Mouse (Mus musculus) hindbrain, embryonic 12.5 days (tissue): ENCODE data around the gene Map2k1. TPM values are rescaled to one million over a fixed set of nuclear protein-coding genes. Genes with fewer than 3 reads are reported as not detected.
"Not testable (repeated sequence)": the region's sequence is repeated elsewhere in the genome, so short reads cannot be mapped to it uniquely, and the experiment has no call there.

Experiments
- ATAC-seq: fragments of 200-750 bp; cut with Nextera tagmentation; 2 replicates; pipeline ENCODE4 v1.8.0; 2017; ENCODE audit warnings: moderate TSS enrichment; ENCODE audit not compliant: low FRiP score
- H3K27ac ChIP-seq: fragments of 300-500 bp; sonication (generic); 2 replicates; pipeline ENCODE4 v1.5.1; 2016; ENCODE audit warnings: mild to moderate bottlenecking
- H3K27me3 ChIP-seq: fragments of 300-500 bp; sonication (generic); 2 replicates; pipeline ENCODE4 v1.6.1; 2016; ENCODE audit warnings: mild to moderate bottlenecking
- H3K36me3 ChIP-seq: fragments of 300-500 bp; sonication (generic); 2 replicates; pipeline ENCODE4 v1.6.1; 2016; ENCODE audit warnings: mild to moderate bottlenecking
- H3K4me1 ChIP-seq: fragments of 300-500 bp; sonication (generic); 2 replicates; pipeline ENCODE4 v1.6.1; 2016
- H3K4me2 ChIP-seq: fragments of 300-500 bp; sonication (generic); replicated peaks from 2 replicates; pipeline ENCODE4 v1.6.1; 2016; ENCODE audit warnings: mild to moderate bottlenecking
- H3K4me3 ChIP-seq: fragments of 300-500 bp; sonication (generic); 2 replicates; pipeline ENCODE4 v1.5.1; 2016; ENCODE audit warnings: mild to moderate bottlenecking
- H3K9ac ChIP-seq: fragments of 300-500 bp; sonication (generic); 2 replicates; pipeline ENCODE4 v1.6.1; 2016; ENCODE audit warnings: mild to moderate bottlenecking, moderate library complexity
- H3K9me3 ChIP-seq: fragments of 300-500 bp; sonication (generic); replicated peaks from 2 replicates; pipeline ENCODE4 v1.6.1; 2016; ENCODE audit warnings: mild to moderate bottlenecking
- WGBS: fragments of 180-500 bp; shearing (Covaris S2); methylation state at CpG from one replicate; pipeline ENCODE4 v1.1.7; 2016; 5-methylcytosine and 5-hydroxymethylcytosine counted together
- polyA plus RNA-seq: library from polyadenylated mRNA; unstranded; fragments of >200 nt; fragmentation: Nextera tagmentation; extraction: Ambion mirVana; gene quantifications from 2 replicates; pipeline ENCODE4 v1.2.1, GENCODE M21; 2016

The Map2k1 gene
- polyA plus RNA-seq, 1 experiment from 2014 or later = 75.0 TPM

- not testable (repeated sequence) for H3K27ac ChIP-seq, H3K4me3 ChIP-seq, H3K27me3 ChIP-seq, H3K36me3 ChIP-seq, H3K9me3 ChIP-seq, ATAC-seq, H3K4me2 ChIP-seq, H3K9ac ChIP-seq, H3K4me1 ChIP-seq
- 92% methylated on average over 8 of the region's 8 CpGs for WGBS
Observed at GRCm38 (mm10) chr9:64268836-64269235, 15.4 kb upstream of the Map2k1 start.

- no peak overlapping the region for H3K4me2 ChIP-seq
- H3K4me3 ChIP-seq = no peak overlapping the region
- WGBS = 82% methylated on average over 10 of the region's 10 CpGs
- H3K36me3 ChIP-seq = no peaks in the 10 kb centered on the region
- no peak overlapping the region for H3K27ac ChIP-seq
- H3K9me3 ChIP-seq = no peaks in the 10 kb centered on the region
- ATAC-seq = no peak
- no peaks in the 10 kb centered on the region for H3K4me1 ChIP-seq
- no peak overlapping the region for H3K9ac ChIP-seq
- H3K27me3 ChIP-seq = no peaks in the 10 kb centered on the region
Observed at GRCm38 (mm10) chr9:64268196-64268595, 14.8 kb upstream of the Map2k1 start.

GRCm38 (mm10) chr9:64267231-64267630 is 13.8 kb upstream of the Map2k1 start:
- WGBS = 97% methylated on average over 1 of the region's 1 CpGs
- Histone ChIP-seq H3K4me2 (no peak overlapping the region), H3K9ac (no peak overlapping the region), H3K27me3 (no peaks in the 10 kb centered on the region), H3K36me3 (no peaks in the 10 kb centered on the region), H3K9me3 (no peaks in the 10 kb centered on the region), H3K4me1 (no peaks in the 10 kb centered on the region), H3K4me3 (no peak overlapping the region), H3K27ac (no peak overlapping the region)
- no peak for ATAC-seq

- no peaks in the 10 kb centered on the region for H3K4me1 ChIP-seq
Observed at GRCm38 (mm10) chr9:64264813-64265212, 11.4 kb upstream of the Map2k1 start.

GRCm38 (mm10) chr9:64261023-64261422 is 7.6 kb upstream of the Map2k1 start:
- no peaks in the 10 kb centered on the region for H3K36me3 ChIP-seq
- no peaks in the 10 kb centered on the region for H3K9me3 ChIP-seq
- 87% methylated on average over 4 of the region's 4 CpGs for WGBS
- H3K9ac ChIP-seq = no peak overlapping the region
- no peaks in the 10 kb centered on the region for H3K27me3 ChIP-seq
- no peak for ATAC-seq
- H3K27ac ChIP-seq = no peak overlapping the region
- no peak overlapping the region for H3K4me2 ChIP-seq
- H3K4me3 ChIP-seq = no peak overlapping the region
- H3K4me1 ChIP-seq = no peaks in the 10 kb centered on the region

More at GRCm38 (mm10) chr9:64264813-64265212, 11.4 kb upstream of the Map2k1 start:
- Histone ChIP-seq H3K36me3 (no peaks in the 10 kb centered on the region), H3K9me3 (no peaks in the 10 kb centered on the region), H3K4me2 (no peak overlapping the region), H3K4me3 (no peak overlapping the region), H3K27me3 (no peaks in the 10 kb centered on the region), H3K9ac (no peak overlapping the region), H3K27ac (no peak overlapping the region)
- ATAC-seq = no peak
- WGBS = 40% methylated on average over 1 of the region's 1 CpGs

GRCm38 (mm10) chr9:64259906-64260305 is 6.5 kb upstream of the Map2k1 start:
- ATAC-seq = no peak
- H3K9ac ChIP-seq = no peak overlapping the region
- no peak overlapping the region for H3K4me3 ChIP-seq
- no peaks in the 10 kb centered on the region for H3K9me3 ChIP-seq
- no peak overlapping the region for H3K27ac ChIP-seq
- no peaks in the 10 kb centered on the region for H3K27me3 ChIP-seq
- 92% methylated on average over 5 of the region's 5 CpGs for WGBS
- H3K4me1 ChIP-seq = no peaks in the 10 kb centered on the region
- H3K4me2 ChIP-seq = no peak overlapping the region
- H3K36me3 ChIP-seq = no peaks in the 10 kb centered on the region

- no peak for ATAC-seq
- H3K4me1 ChIP-seq = peaks cover 15% of the 10 kb centered on the region
- whole genome bisulfite sequencing = 88% methylated on average over 3 of the region's 3 CpGs
Observed at GRCm38 (mm10) chr9:64256204-64256603, 2.8 kb upstream of the Map2k1 start.

GRCm38 (mm10) chr9:64255422-64255821 is 2.0 kb upstream of the Map2k1 start:
- Histone ChIP-seq H3K4me1 (peaks cover 16% of the 10 kb centered on the region), H3K4me2 (no peak overlapping the region), H3K36me3 (no peaks in the 10 kb centered on the region), H3K9ac (no peak overlapping the region), H3K9me3 (no peaks in the 10 kb centered on the region), H3K4me3 (no peak overlapping the region), H3K27ac (no peak overlapping the region), H3K27me3 (no peaks in the 10 kb centered on the region)
- no peak for ATAC-seq
- 78% methylated on average over 3 of the region's 3 CpGs for WGBS

More at GRCm38 (mm10) chr9:64256204-64256603, 2.8 kb upstream of the Map2k1 start:
- Histone ChIP-seq H3K27me3 (no peaks in the 10 kb centered on the region), H3K9me3 (no peaks in the 10 kb centered on the region), H3K4me3 (no peak overlapping the region), H3K4me2 (no peak overlapping the region), H3K9ac (no peak overlapping the region), H3K36me3 (no peaks in the 10 kb centered on the region), H3K27ac (no peak overlapping the region)

GRCm38 (mm10) chr9:64252591-64253020 is 825 bp downstream of the Map2k1 start:
- Histone ChIP-seq H3K36me3 (no peaks in the 10 kb centered on the region), H3K4me3 (peak overlapping the region; percentile 78), H3K4me1 (peaks cover 16% of the 10 kb centered on the region), H3K27ac (peak overlapping the region; percentile 90), H3K9me3 (no peaks in the 10 kb centered on the region), H3K27me3 (no peaks in the 10 kb centered on the region), H3K4me2 (peak overlapping the region; percentile 79), H3K9ac (peak overlapping the region; percentile 78)
- no peak for ATAC-seq
- under 1% methylated on average over 16 of the region's 16 CpGs for WGBS

- Histone ChIP-seq H3K4me2 (no peak overlapping the region), H3K4me1 (peaks cover 16% of the 10 kb centered on the region), H3K9ac (no peak overlapping the region), H3K27ac (no peak overlapping the region), H3K27me3 (no peaks in the 10 kb centered on the region), H3K4me3 (no peak overlapping the region), H3K36me3 (no peaks in the 10 kb centered on the region), H3K9me3 (no peaks in the 10 kb centered on the region)
- ATAC-seq = no peak
Observed at GRCm38 (mm10) chr9:64250111-64250730, 3.2 kb downstream of the Map2k1 start.

- no peaks in the 10 kb centered on the region for H3K27me3 ChIP-seq
- 0 out of 2 replicates have a peak, but pooled peaks cover 4% of the 10 kb centered on the region for H3K36me3 ChIP-seq
- H3K4me1 ChIP-seq = peaks cover 16% of the 10 kb centered on the region
- no peak overlapping the region for H3K4me3 ChIP-seq
- H3K9me3 ChIP-seq = no peaks in the 10 kb centered on the region
- ATAC-seq = no peak
- 93% methylated on average over 1 of the region's 1 CpGs for WGBS
- no peak overlapping the region for H3K27ac ChIP-seq
- no peak overlapping the region for H3K9ac ChIP-seq
- no peak overlapping the region for H3K4me2 ChIP-seq
Observed at GRCm38 (mm10) chr9:64249371-64249770, 4.1 kb downstream of the Map2k1 start.

- 67% methylated on average over 6 of the region's 6 CpGs for WGBS
- no peaks in the 10 kb centered on the region for H3K27me3 ChIP-seq
- no peak overlapping the region for H3K9ac ChIP-seq
- no peak for ATAC-seq
- no peak overlapping the region for H3K4me3 ChIP-seq
- no peak overlapping the region for H3K4me2 ChIP-seq
- peaks cover 10% of the 10 kb centered on the region for H3K4me1 ChIP-seq
- 0 out of 2 replicates have a peak, but pooled peaks cover 4% of the 10 kb centered on the region for H3K36me3 ChIP-seq
- H3K27ac ChIP-seq = no peak overlapping the region
- no peaks in the 10 kb centered on the region for H3K9me3 ChIP-seq
Observed at GRCm38 (mm10) chr9:64242381-64242831, 11.0 kb downstream of the Map2k1 start.

- Histone ChIP-seq H3K9ac (no peak overlapping the region), H3K9me3 (no peaks in the 10 kb centered on the region), H3K36me3 (0 out of 2 replicates have a peak, but pooled peaks cover 4% of the 10 kb centered on the region), H3K4me2 (peak overlapping the region; percentile 11; the same call in 1 of the 2 replicates), H3K4me1 (peaks cover 10% of the 10 kb centered on the region), H3K27me3 (no peaks in the 10 kb centered on the region), H3K27ac (peak overlapping the region; percentile 32; the same call in 1 of the 2 replicates), H3K4me3 (no peak overlapping the region)
- ATAC-seq = no peak
- 54% methylated on average over 8 of the region's 8 CpGs for WGBS
Observed at GRCm38 (mm10) chr9:64240681-64241080, 12.8 kb downstream of the Map2k1 start.
